Mouse (Mus musculus): ENCODE results near the gene Rnf212b. TPM values are rescaled to one million over a fixed set of nuclear protein-coding genes. Genes with fewer than 3 reads are reported as not detected.
A peak's percentile ranks its signal among the peaks of the same experiment; 100 is the strongest.

Gene Rnf212b
- total and polyA plus RNA-seq, 2 experiments from 2014 or later: 0.15 TPM; not detected in 1

GRCm38 (mm10) chr14:54808718-54809667 lies 4.9 kb upstream of the Rnf212b start:
- ATAC-seq (ENCODE audit: insufficient read depth, low read depth) (peak; percentile 27; the same call in 1 of the 2 replicates), DNase-seq (ENCODE audit: low spot score) (peak; percentile 11)
- H3K27ac ChIP-seq (ENCODE audit: low read depth): peak overlapping the region; percentile 34; the same call in 1 of the 2 replicates
- H3K9me3 ChIP-seq (replicated peaks; ENCODE audit: control insufficient read depth, low read length): no peaks in the 10 kb centered on the region
- no peak overlapping the region for H3K4me3 ChIP-seq (ENCODE audit: low read depth, low read length)
- no peak overlapping the region for H3K4me2 ChIP-seq (ENCODE audit: low read depth, low read length)
- no peaks in the 10 kb centered on the region for H3K36me3 ChIP-seq (replicated peaks; ENCODE audit: control insufficient read depth, insufficient read depth, low read length)
- H3K4me1 ChIP-seq (ENCODE audit: control insufficient read depth, insufficient read depth): 0 out of 2 replicates have a peak, but pooled peaks cover 5% of the 10 kb centered on the region
- no peak overlapping the region for H3K9ac ChIP-seq (replicated peaks; ENCODE audit: low read depth, low read length)
- no peaks in the 10 kb centered on the region for H3K27me3 ChIP-seq (ENCODE audit: control insufficient read depth, insufficient read depth, low read length)
- TF ChIP-seq EP300 (IDR thresholded peaks at IDR 0.05; ENCODE audit: low read depth) (no peak), CTCF (IDR thresholded peaks at IDR 0.05; ENCODE audit: low read depth) (no peak)
- WGBS: 34% methylated on average over 4 of the region's 4 CpGs

- no peak overlapping the region for H3K4me3 ChIP-seq (ENCODE audit: low read depth, low read length)
- H3K4me1 ChIP-seq (ENCODE audit: control insufficient read depth, insufficient read depth): 0 out of 2 replicates have a peak, but pooled peaks cover 5% of the 10 kb centered on the region
- peak; percentile 38 for DNase-seq (ENCODE audit: low spot score)
- H3K27me3 ChIP-seq (ENCODE audit: control insufficient read depth, insufficient read depth, low read length): no peaks in the 10 kb centered on the region
- H3K27ac ChIP-seq (ENCODE audit: low read depth): peak overlapping the region; percentile 34; the same call in 1 of the 2 replicates
- H3K9ac ChIP-seq (replicated peaks; ENCODE audit: low read depth, low read length): no peak overlapping the region
- 23% methylated on average over 3 of the region's 3 CpGs for WGBS
- peak; percentile 91 for ATAC-seq (ENCODE audit: insufficient read depth, low read depth)
- H3K9me3 ChIP-seq (replicated peaks; ENCODE audit: control insufficient read depth, low read length): no peaks in the 10 kb centered on the region
- no peak overlapping the region for H3K4me2 ChIP-seq (ENCODE audit: low read depth, low read length)
- TF ChIP-seq EP300 (IDR thresholded peaks at IDR 0.05; ENCODE audit: low read depth) (no peak), CTCF (IDR thresholded peaks at IDR 0.05; ENCODE audit: low read depth) (no peak)
- H3K36me3 ChIP-seq (replicated peaks; ENCODE audit: control insufficient read depth, insufficient read depth, low read length): no peaks in the 10 kb centered on the region
These were observed 4.3 kb upstream of the Rnf212b start for GRCm38 (mm10) chr14:54809668-54810033.

GRCm38 (mm10) chr14:54815737-54816136 lies 1.8 kb downstream of the Rnf212b start:
- H3K9ac ChIP-seq (replicated peaks; ENCODE audit: low read depth, low read length): no peak overlapping the region
- DNase-seq (ENCODE audit: low spot score) (no peak), ATAC-seq (ENCODE audit: insufficient read depth, low read depth) (no peak)
- H3K36me3 ChIP-seq (replicated peaks; ENCODE audit: control insufficient read depth, insufficient read depth, low read length): no peaks in the 10 kb centered on the region
- TF ChIP-seq CTCF (IDR thresholded peaks at IDR 0.05; ENCODE audit: low read depth) (no peak), EP300 (IDR thresholded peaks at IDR 0.05; ENCODE audit: low read depth) (no peak)
- no peak overlapping the region for H3K4me3 ChIP-seq (ENCODE audit: low read depth, low read length)
- H3K4me2 ChIP-seq (ENCODE audit: low read depth, low read length): no peak overlapping the region
- no peak overlapping the region for H3K27ac ChIP-seq (ENCODE audit: low read depth)
- 40% methylated on average over 3 of the region's 3 CpGs for WGBS
- H3K9me3 ChIP-seq (replicated peaks; ENCODE audit: control insufficient read depth, low read length): no peaks in the 10 kb centered on the region
- no peaks in the 10 kb centered on the region for H3K27me3 ChIP-seq (ENCODE audit: control insufficient read depth, insufficient read depth, low read length)
- no peaks in the 10 kb centered on the region for H3K4me1 ChIP-seq (ENCODE audit: control insufficient read depth, insufficient read depth)

GRCm38 (mm10) chr14:54817791-54818190 lies 3.9 kb downstream of the Rnf212b start:
- Histone ChIP-seq H3K4me3 (ENCODE audit: low read depth, low read length) (no peak overlapping the region), H3K9me3 (replicated peaks; ENCODE audit: control insufficient read depth, low read length) (no peaks in the 10 kb centered on the region), H3K27me3 (ENCODE audit: control insufficient read depth, insufficient read depth, low read length) (no peaks in the 10 kb centered on the region), H3K9ac (replicated peaks; ENCODE audit: low read depth, low read length) (no peak overlapping the region), H3K4me1 (ENCODE audit: control insufficient read depth, insufficient read depth) (no peaks in the 10 kb centered on the region), H3K27ac (ENCODE audit: low read depth) (no peak overlapping the region), H3K4me2 (ENCODE audit: low read depth, low read length) (no peak overlapping the region), H3K36me3 (replicated peaks; ENCODE audit: control insufficient read depth, insufficient read depth, low read length) (no peaks in the 10 kb centered on the region)
- ATAC-seq (ENCODE audit: insufficient read depth, low read depth): no peak
- 60% methylated on average over 2 of the region's 2 CpGs for WGBS
- peak; percentile 20 for DNase-seq (ENCODE audit: low spot score)
- TF ChIP-seq CTCF (IDR thresholded peaks at IDR 0.05; ENCODE audit: low read depth) (peak; percentile 62), EP300 (IDR thresholded peaks at IDR 0.05; ENCODE audit: low read depth) (no peak)

GRCm38 (mm10) chr14:54822301-54822700 lies 8.4 kb downstream of the Rnf212b start:
- no peak for ATAC-seq (ENCODE audit: insufficient read depth, low read depth)

More at GRCm38 (mm10) chr14:54822301-54822700, 8.4 kb downstream of the Rnf212b start:
- TF ChIP-seq EP300 (IDR thresholded peaks at IDR 0.05; ENCODE audit: low read depth): no peak
- TF ChIP-seq CTCF (IDR thresholded peaks at IDR 0.05; ENCODE audit: low read depth): no peak
- no peak overlapping the region for H3K4me2 ChIP-seq (ENCODE audit: low read depth, low read length)
- no peaks in the 10 kb centered on the region for H3K9me3 ChIP-seq (replicated peaks; ENCODE audit: control insufficient read depth, low read length)
- WGBS: 81% methylated on average over 2 of the region's 2 CpGs
- DNase-seq (ENCODE audit: low spot score): no peak
- H3K9ac ChIP-seq (replicated peaks; ENCODE audit: low read depth, low read length): no peak overlapping the region
- H3K27me3 ChIP-seq (ENCODE audit: control insufficient read depth, insufficient read depth, low read length): no peaks in the 10 kb centered on the region
- no peaks in the 10 kb centered on the region for H3K4me1 ChIP-seq (ENCODE audit: control insufficient read depth, insufficient read depth)
- H3K4me3 ChIP-seq (ENCODE audit: low read depth, low read length): no peak overlapping the region
- H3K27ac ChIP-seq (ENCODE audit: low read depth): no peak overlapping the region
- H3K36me3 ChIP-seq (replicated peaks; ENCODE audit: control insufficient read depth, insufficient read depth, low read length): no peaks in the 10 kb centered on the region
